Mouse (Mus musculus) forebrain, embryonic 15.5 days (tissue): ENCODE results near the gene Sephs2. TPM values are rescaled to one million over a fixed set of nuclear protein-coding genes. Genes with fewer than 3 reads are reported as not detected.

Source experiments
- ATAC-seq: fragments of 200-750 bp; cut with Nextera tagmentation; replicated peaks from 2 replicates; pipeline ENCODE4 v1.8.0; 2017; ENCODE audit warnings: mild to moderate bottlenecking, moderate TSS enrichment, moderate library complexity
- H3K27ac ChIP-seq: fragments of 300-500 bp; sonication (generic); replicated peaks from 2 replicates; pipeline ENCODE4 v1.5.1; 2015; ENCODE audit warnings: mild to moderate bottlenecking, inconsistent platforms
- H3K27me3 ChIP-seq: fragments of 300-500 bp; sonication (generic); 2 replicates; pipeline ENCODE4 v1.6.1; 2015; ENCODE audit warnings: inconsistent platforms
- H3K36me3 ChIP-seq: fragments of 300-500 bp; sonication (generic); 2 replicates; pipeline ENCODE4 v1.6.1; 2015; ENCODE audit warnings: mild to moderate bottlenecking, inconsistent platforms
- H3K4me1 ChIP-seq: fragments of 300-500 bp; sonication (generic); 2 replicates; pipeline ENCODE4 v1.6.1; 2015; ENCODE audit warnings: inconsistent platforms
- H3K4me2 ChIP-seq: fragments of 300-500 bp; sonication (generic); replicated peaks from 2 replicates; pipeline ENCODE4 v1.6.1; 2015; ENCODE audit warnings: mild to moderate bottlenecking, inconsistent platforms
- H3K4me3 ChIP-seq: fragments of 300-500 bp; sonication (generic); 2 replicates; pipeline ENCODE4 v1.5.1; 2015; ENCODE audit warnings: mild to moderate bottlenecking, inconsistent platforms
- H3K9ac ChIP-seq: fragments of 300-500 bp; sonication (generic); replicated peaks from 2 replicates; pipeline ENCODE4 v1.6.1; 2015; ENCODE audit warnings: mild to moderate bottlenecking, inconsistent platforms
- H3K9me3 ChIP-seq: fragments of 300-500 bp; sonication (generic); 2 replicates; pipeline ENCODE4 v1.6.1; 2016; ENCODE audit warnings: inconsistent platforms
- WGBS: fragments of 180-500 bp; shearing (Covaris S2); methylation state at CpG from one replicate; pipeline ENCODE4 v1.1.7; 2015; ENCODE audit warnings: mixed read lengths; 5-methylcytosine and 5-hydroxymethylcytosine counted together
- polyA plus RNA-seq: library from polyadenylated mRNA; unstranded; fragments of >200 nt; fragmentation: Nextera tagmentation; extraction: Ambion mirVana; gene quantifications from 2 replicates; pipeline ENCODE4 v1.2.1, GENCODE M21; 2015

Gene Sephs2
- polyA plus RNA-seq, 1 experiment from 2014 or later, result 49.5 TPM

DNA sequence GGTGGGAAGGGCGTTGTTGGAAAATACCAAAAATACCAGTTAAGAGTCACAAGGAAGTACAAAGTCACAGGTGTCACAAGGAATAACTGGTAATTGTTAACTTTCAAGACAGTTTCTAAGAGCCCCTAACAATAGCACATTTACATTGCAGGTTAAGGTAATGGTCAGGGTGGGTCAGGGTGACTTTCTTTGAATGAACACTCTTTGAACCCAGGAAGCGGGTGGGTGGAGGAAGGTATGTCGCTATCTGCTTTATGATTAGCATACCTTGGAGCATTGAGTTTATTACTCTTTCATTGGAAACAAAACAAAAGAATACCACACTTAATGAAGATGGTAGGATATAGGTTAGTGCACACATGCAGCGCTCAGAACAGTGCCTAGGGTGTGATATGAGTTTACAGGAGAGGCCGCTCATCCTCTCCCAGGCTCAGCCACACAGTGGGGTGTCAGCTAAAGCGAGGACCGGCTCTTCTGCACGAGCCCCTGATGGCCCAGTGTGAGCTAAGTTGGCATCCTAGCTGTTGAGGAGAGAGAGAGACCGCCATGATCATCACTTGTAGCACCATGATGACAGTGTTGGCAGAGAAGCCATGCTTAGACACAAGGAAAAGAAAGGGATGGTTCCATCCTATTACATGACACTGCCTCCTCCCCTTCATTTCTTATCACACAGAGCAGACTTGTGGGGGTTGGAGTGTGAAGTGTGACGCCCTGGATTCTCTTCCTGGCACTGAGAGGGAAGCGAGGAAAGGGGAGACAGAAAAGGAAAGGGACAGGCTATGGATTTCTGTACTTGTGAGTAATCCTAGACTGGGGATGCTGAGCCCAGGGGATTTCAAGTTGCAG lies 48.5 kb downstream of the Sephs2 start:
- Histone ChIP-seq H3K27ac (no peak overlapping the region), H3K4me1 (peaks cover 12% of the 10 kb centered on the region), H3K36me3 (peaks cover 2% of the 10 kb centered on the region), H3K27me3 (no peaks in the 10 kb centered on the region), H3K9ac (no peak overlapping the region), H3K4me2 (no peak overlapping the region), H3K9me3 (no peaks in the 10 kb centered on the region), H3K4me3 (no peak overlapping the region)
- 88% methylated on average over 11 of the region's 11 CpGs for WGBS
- ATAC-seq, result no peak

DNA sequence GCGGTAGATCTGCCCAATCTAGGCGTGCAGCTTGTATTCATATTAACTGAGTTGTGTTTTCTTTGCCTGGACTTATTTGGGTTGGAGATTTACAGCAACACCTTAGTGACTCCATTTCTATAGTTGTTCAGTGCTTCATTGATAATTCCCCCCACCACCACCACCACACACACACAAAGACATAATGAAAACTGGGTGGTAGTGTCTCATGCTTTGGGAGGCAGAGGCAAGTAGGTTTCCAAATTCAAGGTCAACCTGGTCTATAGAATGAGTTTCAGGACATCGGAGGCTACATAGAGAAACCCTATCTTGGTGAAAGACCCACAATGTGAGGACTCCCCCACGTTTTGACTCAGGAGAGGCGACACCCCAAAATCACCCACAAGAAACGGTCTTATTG lies 49.2 kb downstream of the Sephs2 start:
- no peaks in the 10 kb centered on the region for H3K27me3 ChIP-seq
- no peak overlapping the region for H3K9ac ChIP-seq
- 94% methylated on average over 6 of the region's 6 CpGs for WGBS
- H3K4me1 ChIP-seq, result peaks cover 4% of the 10 kb centered on the region; the same call in 1 of the 2 replicates
- ATAC-seq, result no peak
- H3K27ac ChIP-seq, result no peak overlapping the region
- no peak overlapping the region for H3K4me3 ChIP-seq
- no peaks in the 10 kb centered on the region; the same call in 1 of the 2 replicates for H3K36me3 ChIP-seq
- H3K9me3 ChIP-seq, result no peaks in the 10 kb centered on the region
- no peak overlapping the region for H3K4me2 ChIP-seq

GRCm38 (mm10) chr7:127223515-127224478 lies 50.1 kb downstream of the Sephs2 start:
- Histone ChIP-seq H3K4me1 (no peaks in the 10 kb centered on the region), H3K27ac (no peak overlapping the region), H3K9ac (no peak overlapping the region), H3K9me3 (no peaks in the 10 kb centered on the region), H3K4me3 (no peak overlapping the region), H3K36me3 (no peaks in the 10 kb centered on the region), H3K4me2 (no peak overlapping the region), H3K27me3 (no peaks in the 10 kb centered on the region)
- no peak for ATAC-seq
- 86% methylated on average over 6 of the region's 6 CpGs for WGBS

- H3K4me2 ChIP-seq, result no peak overlapping the region
- no peaks in the 10 kb centered on the region for H3K36me3 ChIP-seq
- H3K9me3 ChIP-seq, result no peaks in the 10 kb centered on the region
- no peaks in the 10 kb centered on the region for H3K27me3 ChIP-seq
- no peak for ATAC-seq
- H3K9ac ChIP-seq, result no peak overlapping the region
- H3K27ac ChIP-seq, result no peak overlapping the region
- no peaks in the 10 kb centered on the region for H3K4me1 ChIP-seq
- over 99% methylated on average over 3 of the region's 3 CpGs for WGBS
- no peak overlapping the region for H3K4me3 ChIP-seq
These were observed 50.7 kb downstream of the Sephs2 start for GRCm38 (mm10) chr7:127223106-127223505.

Other genes with a start within 250 kb of the Sephs2 start
- gene Maz, start 247.0 kb downstream of the Sephs2 start, polyA plus RNA-seq, result 79.3 and 84.0 TPM in 2 replicates
- gene Kif22, start 231.6 kb downstream of the Sephs2 start, polyA plus RNA-seq, result 67.6 and 69.0 TPM in 2 replicates
- not detected in 2 replicates for gene Zg16, start 186.7 kb downstream of the Sephs2 start, polyA plus RNA-seq
- 1.3 and 1.6 TPM in 2 replicates for gene AI467606, start 182.7 kb downstream of the Sephs2 start, polyA plus RNA-seq
- gene Qprt, start 151.8 kb downstream of the Sephs2 start, polyA plus RNA-seq, result 0.50 and 0.66 TPM in 2 replicates
- gene Spn, start 136.2 kb downstream of the Sephs2 start, polyA plus RNA-seq, result not detected in 2 replicates
- gene Cd2bp2, start 78.0 kb downstream of the Sephs2 start, polyA plus RNA-seq, result 86.7 and 91.5 TPM in 2 replicates
- gene Tbc1d10b, start 65.6 kb downstream of the Sephs2 start, polyA plus RNA-seq, result 33.6 and 35.1 TPM in 2 replicates
- 6.1 and 6.3 TPM in 2 replicates for gene Mylpf, start 65.2 kb downstream of the Sephs2 start, polyA plus RNA-seq
- 70.7 and 71.5 TPM in 2 replicates for gene Zfp553, start 41.0 kb downstream of the Sephs2 start, polyA plus RNA-seq
- gene Sept1, start 40.9 kb downstream of the Sephs2 start, polyA plus RNA-seq, result 21.8 and 27.8 TPM in 2 replicates
- 65.2 and 65.9 TPM in 2 replicates for gene Zfp771, start 29.8 kb downstream of the Sephs2 start, polyA plus RNA-seq
- gene Dctpp1, start 13.3 kb downstream of the Sephs2 start, polyA plus RNA-seq, result 159 and 166 TPM in 2 replicates
- 0.22 and 0.28 TPM in 2 replicates for gene Itgal, start 22.2 kb upstream of the Sephs2 start, polyA plus RNA-seq
- gene Zfp768, start 71.5 kb upstream of the Sephs2 start, polyA plus RNA-seq, result 12.1 and 12.7 TPM in 2 replicates
- 7.6 and 8.9 TPM in 2 replicates for gene Zfp747, start 102.0 kb upstream of the Sephs2 start, polyA plus RNA-seq
- 4.8 and 5.5 TPM in 2 replicates for gene 9130019O22Rik, start 113.1 kb upstream of the Sephs2 start, polyA plus RNA-seq
- gene E430018J23Rik, start 119.6 kb upstream of the Sephs2 start, polyA plus RNA-seq, result 5.4 and 5.9 TPM in 2 replicates
- 4.6 and 6.1 TPM in 2 replicates for gene Zfp764, start 132.8 kb upstream of the Sephs2 start, polyA plus RNA-seq
- 27.8 and 29.5 TPM in 2 replicates for gene Zfp688, start 148.0 kb upstream of the Sephs2 start, polyA plus RNA-seq
- gene Zfp689, start 175.1 kb upstream of the Sephs2 start, polyA plus RNA-seq, result 16.2 and 17.1 TPM in 2 replicates
- gene Prr14, start 185.6 kb upstream of the Sephs2 start, polyA plus RNA-seq, result 48.5 and 50.9 TPM in 2 replicates
- gene Fbrs, start 205.1 kb upstream of the Sephs2 start, polyA plus RNA-seq, result 12.7 and 13.2 TPM in 2 replicates
- gene Srcap, start 237.9 kb upstream of the Sephs2 start, polyA plus RNA-seq, result 54.1 and 64.2 TPM in 2 replicates
- gene Gm42715, start 245.5 kb upstream of the Sephs2 start, polyA plus RNA-seq, result 17.2 and 17.7 TPM in 2 replicates